Mouse (Mus musculus): ENCODE results near the gene Crisp3.
"Not testable (repeated sequence)": the region's sequence is repeated elsewhere in the genome, so short reads cannot be mapped to it uniquely, and the experiment has no call there.

Gene Crisp3

GRCm38 (mm10) chr17:40242135-40242534 is at the start of gene Crisp3:
Gene Crisp3 (minus strand): TSS chr17:40242288.
- no peak for DNase-seq (ENCODE audit: low read depth, low spot score)

GRCm38 (mm10) chr17:40285435-40285834 is 43.3 kb upstream of the Crisp3 start:
- DNase-seq (ENCODE audit: low read depth, low spot score): no peak

- no peak for DNase-seq (ENCODE audit: low read depth, low spot score)
These were observed 33.4 kb upstream of the Crisp3 start for GRCm38 (mm10) chr17:40275519-40275918.

- DNase-seq (ENCODE audit: low read depth, low spot score): no peak
These were observed 32.9 kb upstream of the Crisp3 start for GRCm38 (mm10) chr17:40274906-40275470.

GRCm38 (mm10) chr17:40252487-40252886 is 10.4 kb upstream of the Crisp3 start:
- DNase-seq (ENCODE audit: low read depth, low spot score): no peak

- DNase-seq (ENCODE audit: low read depth, low spot score): peak; percentile 50
These were observed 33.5 kb downstream of the Crisp3 start, which contains the start of gene Pgk2 for GRCm38 (mm10) chr17:40208540-40208939. Gene Pgk2 (minus strand): TSS chr17:40208640.

GRCm38 (mm10) chr17:40201803-40202202 is 40.3 kb downstream of the Crisp3 start:
- DNase-seq (ENCODE audit: low read depth, low spot score): peak; percentile 47

GRCm38 (mm10) chr17:40190192-40190591 is 51.9 kb downstream of the Crisp3 start:
- DNase-seq (ENCODE audit: low read depth, low spot score): not testable (repeated sequence)

All from R1 (cell line).